Mouse (Mus musculus) erythroblast, embryonic 14.5 days (primary cell): Measurements from ENCODE around the gene Igsf8. TPM values are rescaled to one million over a fixed set of nuclear protein-coding genes. Genes with fewer than 3 reads are reported as not detected.
"Not testable (repeated sequence)": the region's sequence is repeated elsewhere in the genome, so short reads cannot be mapped to it uniquely, and the experiment has no call there.

Source experiments
- H3K27me3 ChIP-seq: 2 replicates; pipeline ENCODE4 v1.6.1; 2012; ENCODE audit warnings: inconsistent platforms; ENCODE audit not compliant: control insufficient read depth
- H3K36me3 ChIP-seq: 2 replicates; pipeline ENCODE4 v1.6.1; 2012; ENCODE audit warnings: mild to moderate bottlenecking, inconsistent platforms; ENCODE audit not compliant: control insufficient read depth
- H3K4me1 ChIP-seq: 2 replicates; pipeline ENCODE4 v1.6.1; 2012; ENCODE audit warnings: inconsistent platforms; ENCODE audit not compliant: control insufficient read depth
- H3K4me3 ChIP-seq: replicated peaks from 2 replicates; pipeline ENCODE3; 2012; ENCODE audit warnings: moderate library complexity, mild to moderate bottlenecking, inconsistent platforms
- H3K9me3 ChIP-seq: 2 replicates; pipeline ENCODE4 v1.6.1; 2012; ENCODE audit warnings: low read length, inconsistent platforms, mixed read lengths; ENCODE audit not compliant: control insufficient read depth
- GATA1 ChIP-seq: IDR thresholded peaks from 2 replicates; pipeline ENCODE4 v1.6.1; 2012; ENCODE audit warnings: low read length, inconsistent platforms, mixed read lengths
- TAL1 ChIP-seq: IDR thresholded peaks from 3 replicates; pipeline ENCODE4 v1.6.1; 2012; ENCODE audit warnings: low read length, inconsistent platforms, mixed read lengths
- polyA plus RNA-seq: library from polyadenylated mRNA; stranded (reverse); fragments of >175 nt; gene quantifications from 2 replicates; pipeline ENCODE4 v1.2.3, GENCODE M21; 2012

Igsf8 gene
- polyA plus RNA-seq, 1 experiment: 2.7 TPM

DNA sequence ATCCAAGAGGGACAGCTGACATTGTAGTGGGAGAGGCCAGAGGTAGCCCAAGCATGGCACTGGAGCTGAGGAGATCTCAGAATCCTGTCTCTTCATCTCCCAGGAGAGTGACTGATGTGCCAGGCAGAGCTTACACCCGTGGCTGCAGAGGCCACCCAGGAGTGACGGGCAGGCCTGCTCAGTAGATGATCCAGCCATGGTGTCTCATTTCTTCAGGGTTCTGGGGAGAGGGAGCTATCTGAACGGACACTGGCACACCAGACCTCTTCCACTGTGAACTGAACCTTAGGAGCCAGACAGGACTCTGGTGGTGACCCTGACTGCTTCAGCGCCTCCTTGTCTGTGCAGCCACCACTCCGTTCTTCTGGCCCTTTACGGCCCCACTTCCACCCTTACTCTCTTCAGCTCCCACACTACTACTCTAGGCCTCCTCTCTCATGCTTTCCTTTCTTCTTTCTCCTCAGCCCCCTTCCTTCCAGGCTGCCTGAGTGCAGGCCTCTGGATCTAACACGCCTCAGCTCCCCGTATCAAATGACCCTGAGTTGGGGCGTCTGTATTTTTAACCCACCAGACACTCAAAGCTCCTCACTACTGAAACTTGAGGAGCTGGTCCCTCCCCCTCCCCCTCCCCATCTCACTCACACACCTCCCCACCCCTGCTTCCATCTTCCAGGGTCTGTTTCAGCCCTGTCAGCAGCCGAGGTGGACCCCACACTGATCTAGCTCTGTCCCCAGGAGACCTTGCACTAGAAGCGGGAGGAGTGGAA, 40.0 kb upstream of the Igsf8 start:
- Histone ChIP-seq H3K4me3 (no peak overlapping the region), H3K27me3 (no peaks in the 10 kb centered on the region), H3K36me3 (no peaks in the 10 kb centered on the region), H3K4me1 (peaks cover 7% of the 10 kb centered on the region), H3K9me3 (no peaks in the 10 kb centered on the region)
- no peak for TF ChIP-seq GATA1
- TF ChIP-seq TAL1: no peak

DNA sequence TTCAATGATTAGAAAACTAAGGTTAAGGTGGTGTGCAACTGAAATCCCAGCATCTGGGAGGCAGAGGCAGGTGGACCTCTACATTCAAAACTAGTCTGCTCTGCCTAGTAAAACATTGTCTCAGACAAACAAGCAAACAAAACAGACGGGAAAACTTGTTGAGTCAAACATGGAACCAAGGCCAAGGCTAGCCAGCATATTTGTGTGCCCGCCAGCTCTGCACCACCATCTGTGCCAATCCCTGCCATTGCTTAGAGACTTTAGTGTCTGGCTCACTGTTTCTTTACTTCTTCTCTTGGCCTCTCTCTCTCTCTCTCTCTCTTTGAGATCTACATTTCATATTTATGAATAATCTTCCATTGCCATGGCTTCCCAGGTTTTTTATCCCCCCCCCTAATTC, 33.2 kb upstream of the Igsf8 start:
- no peaks in the 10 kb centered on the region for H3K4me1 ChIP-seq
- H3K4me3 ChIP-seq: no peak overlapping the region
- TF ChIP-seq GATA1: no peak
- no peak for TF ChIP-seq TAL1
- H3K27me3 ChIP-seq: no peaks in the 10 kb centered on the region
- H3K36me3 ChIP-seq: no peaks in the 10 kb centered on the region
- H3K9me3 ChIP-seq: no peaks in the 10 kb centered on the region

GRCm38 (mm10) chr1:172229215-172229614, 32.2 kb upstream of the Igsf8 start:
- no peaks in the 10 kb centered on the region for H3K27me3 ChIP-seq
- TF ChIP-seq TAL1 (no peak), GATA1 (no peak)
- no peak overlapping the region for H3K4me3 ChIP-seq
- no peaks in the 10 kb centered on the region for H3K9me3 ChIP-seq
- no peaks in the 10 kb centered on the region for H3K36me3 ChIP-seq
- no peaks in the 10 kb centered on the region for H3K4me1 ChIP-seq

- peaks cover 17% of the 10 kb centered on the region for H3K27me3 ChIP-seq
- no peak for TF ChIP-seq GATA1
- no peak for TF ChIP-seq TAL1
- H3K4me3 ChIP-seq: no peak overlapping the region
These were observed 20.3 kb upstream of the Igsf8 start for GRCm38 (mm10) chr1:172240945-172241708.

DNA sequence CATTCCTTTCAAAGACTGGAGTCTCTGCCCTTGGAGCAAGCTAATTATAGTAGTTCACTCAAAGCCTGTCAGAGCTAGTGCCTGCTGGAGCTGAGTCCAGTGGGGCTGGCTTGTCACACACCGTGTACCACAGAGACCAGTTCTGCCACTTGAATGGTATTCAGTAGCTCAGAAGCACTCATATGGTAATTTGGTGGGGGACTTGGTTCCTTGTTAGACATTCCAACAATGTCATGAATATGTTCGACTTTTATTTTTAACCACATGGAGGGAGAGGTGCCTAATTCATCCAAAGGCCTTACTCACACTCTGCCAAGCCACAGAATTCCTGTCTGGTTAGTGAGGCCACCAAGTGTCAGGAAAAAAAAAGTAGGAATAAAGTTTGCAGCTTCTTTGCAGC, 19.0 kb upstream of the Igsf8 start:
- Histone ChIP-seq H3K9me3 (no peaks in the 10 kb centered on the region), H3K27me3 (peaks cover 19% of the 10 kb centered on the region), H3K4me1 (no peaks in the 10 kb centered on the region), H3K36me3 (no peaks in the 10 kb centered on the region), H3K4me3 (no peak overlapping the region)
- TF ChIP-seq GATA1: no peak
- no peak for TF ChIP-seq TAL1

More at GRCm38 (mm10) chr1:172240945-172241708, 20.3 kb upstream of the Igsf8 start:
- H3K4me1 ChIP-seq: no peaks in the 10 kb centered on the region
- H3K36me3 ChIP-seq: no peaks in the 10 kb centered on the region
- no peaks in the 10 kb centered on the region for H3K9me3 ChIP-seq

- peaks cover 19% of the 10 kb centered on the region for H3K27me3 ChIP-seq
- H3K4me1 ChIP-seq: no peaks in the 10 kb centered on the region
- no peaks in the 10 kb centered on the region for H3K9me3 ChIP-seq
- no peak for TF ChIP-seq GATA1
- no peaks in the 10 kb centered on the region for H3K36me3 ChIP-seq
- H3K4me3 ChIP-seq: no peak overlapping the region
These were observed 17.8 kb upstream of the Igsf8 start for GRCm38 (mm10) chr1:172243547-172244205.

GRCm38 (mm10) chr1:172244645-172245044, 16.8 kb upstream of the Igsf8 start:
- not testable (repeated sequence) for H3K4me1 ChIP-seq, H3K36me3 ChIP-seq, H3K9me3 ChIP-seq, H3K4me3 ChIP-seq
- H3K27me3 ChIP-seq: peaks cover 19% of the 10 kb centered on the region

- TF ChIP-seq GATA1: no peak
- H3K4me3 ChIP-seq: no peak overlapping the region
These were observed 14.2 kb upstream of the Igsf8 start for GRCm38 (mm10) chr1:172247216-172247615.

DNA sequence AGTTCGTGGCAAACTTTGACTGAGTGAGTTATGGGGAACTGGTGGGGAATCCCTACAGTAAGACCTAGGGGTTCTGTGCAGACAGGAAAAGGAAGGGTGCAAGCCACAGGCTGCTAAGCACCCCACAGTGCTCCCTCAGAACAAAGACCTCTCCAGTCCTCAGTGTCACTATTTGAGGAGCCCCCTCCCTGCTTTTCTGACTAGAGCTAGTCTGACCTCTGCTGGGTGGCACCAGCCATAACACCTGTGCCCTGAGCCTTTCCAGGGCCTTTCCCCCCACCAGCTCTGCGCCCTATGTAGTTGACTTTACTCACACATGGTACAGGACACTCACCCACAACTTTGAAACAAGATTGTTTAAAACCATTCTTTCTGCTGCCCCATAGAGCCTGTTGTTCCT, 13.8 kb upstream of the Igsf8 start:
- H3K4me1 ChIP-seq: no peaks in the 10 kb centered on the region
- TF ChIP-seq GATA1 (no peak), TAL1 (no peak)
- no peaks in the 10 kb centered on the region for H3K36me3 ChIP-seq

More at GRCm38 (mm10) chr1:172247216-172247615, 14.2 kb upstream of the Igsf8 start:
- Histone ChIP-seq H3K4me1 (no peaks in the 10 kb centered on the region), H3K9me3 (no peaks in the 10 kb centered on the region), H3K27me3 (peaks cover 19% of the 10 kb centered on the region), H3K36me3 (no peaks in the 10 kb centered on the region)

GRCm38 (mm10) chr1:172258314-172258713, 3.1 kb upstream of the Igsf8 start, which contains the start of gene Atp1a4:
TSS of gene Atp1a4 (minus strand) at chr1:172258414.
- no peaks in the 10 kb centered on the region for H3K27me3 ChIP-seq

More for the DNA sequence above, 13.8 kb upstream of the Igsf8 start:
- Histone ChIP-seq H3K27me3 (peaks cover 19% of the 10 kb centered on the region), H3K4me3 (no peak overlapping the region), H3K9me3 (no peaks in the 10 kb centered on the region)

More at GRCm38 (mm10) chr1:172258314-172258713, 3.1 kb upstream of the Igsf8 start, which contains the start of gene Atp1a4:
- no peak within 1 kb of the TSS for H3K4me3 ChIP-seq
- no peaks in the 10 kb centered on the region for H3K4me1 ChIP-seq
- no peaks in the 10 kb centered on the region for H3K36me3 ChIP-seq
- H3K9me3 ChIP-seq: no peaks in the 10 kb centered on the region
- no peak for TF ChIP-seq TAL1
- TF ChIP-seq GATA1: no peak
